Mouse (Mus musculus): ENCODE results near the gene Ltbp4.

DNA sequence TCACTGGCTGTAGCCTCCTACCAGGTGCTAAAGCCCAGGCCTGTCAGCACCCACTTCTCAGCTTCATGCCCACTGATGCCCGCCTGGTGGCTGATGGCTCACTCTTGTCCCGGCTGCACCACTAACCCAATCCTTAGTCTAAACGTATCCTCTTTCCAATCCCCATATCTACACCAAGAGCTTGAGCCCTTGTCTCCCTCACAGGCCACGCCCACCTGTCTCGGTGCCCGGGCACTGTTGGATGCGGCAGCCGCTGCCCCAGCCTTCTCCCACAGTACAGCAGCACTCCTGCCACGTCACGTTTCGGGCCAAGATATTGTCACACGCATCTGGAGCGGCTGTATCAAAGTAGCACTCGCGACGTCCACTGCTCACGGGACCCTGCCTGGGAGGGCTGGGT lies 27.2 kb downstream of the Ltbp4 start:
- no peak for TF ChIP-seq CTCF (IDR thresholded peaks at IDR 0.05; ENCODE audit: borderline replicate concordance, extremely low read depth, insufficient read depth, insufficient read length)
- TF ChIP-seq POLR2A (IDR thresholded peaks at IDR 0.05; ENCODE audit: borderline replicate concordance, extremely low read depth, insufficient read depth, insufficient read length, poor library complexity, severe bottlenecking), result no peak

Data from brain, embryonic 14.5 days (tissue).